ENCODE assay signal across 28 mouse cellular contexts in the genomic region with DNA sequence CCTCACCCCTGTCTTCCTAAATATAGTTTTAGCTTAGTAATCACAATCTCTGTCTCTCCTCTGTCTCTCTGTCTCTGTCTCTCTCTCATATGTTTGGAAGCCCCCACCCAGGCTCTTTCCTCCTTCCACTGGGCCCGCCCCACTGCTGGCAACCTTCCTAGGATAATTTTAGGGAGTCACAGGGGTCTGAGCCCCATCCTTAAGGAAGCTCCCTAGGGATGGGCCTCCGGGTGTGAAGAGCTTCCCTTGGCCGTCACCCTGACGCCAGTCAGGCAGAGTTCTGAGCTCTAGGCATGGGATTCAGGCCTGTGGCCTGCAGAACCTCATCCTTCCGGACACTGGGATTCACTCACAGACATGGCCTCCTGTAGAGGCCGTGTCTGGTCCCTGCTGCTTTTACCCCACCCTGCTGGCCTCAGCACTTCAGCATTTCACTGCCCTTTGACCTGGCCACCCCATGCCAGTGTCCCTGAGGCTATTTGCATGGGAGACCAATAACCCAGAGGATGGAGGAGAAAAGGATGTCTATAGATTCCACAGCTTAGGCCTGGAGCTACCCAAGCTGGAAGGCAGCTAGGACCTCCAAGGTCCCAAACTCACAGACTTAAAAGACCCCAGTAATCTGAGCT. TPM values are rescaled to one million over a fixed set of nuclear protein-coding genes. Genes with fewer than 3 reads are reported as not detected.
DNase-seq lines count a peak whose midpoint lies in the region; ATAC-seq lines count a peak whose summit lies in the region.
"Had no signal": no experiment of that assay in that cellular context is flagged by ENCODE, and none has a peak within 500 bp of the region (broad histone marks: within the 10 kb centered on the region; RNA-seq: fewer than 3 reads in every experiment).

No protein-coding gene starts in this region.

- WGBS in heart, embryonic 11.5 days (ENCODE audit: insufficient replicate concordance): 79% methylated on average over 6 of the region's 6 CpGs
- WGBS in embryonic facial prominence, embryonic 10.5 days: 71% methylated on average over 6 of the region's 6 CpGs
- WGBS in liver, embryonic 15.5 days (ENCODE audit: insufficient replicate concordance): 73% methylated on average over 6 of the region's 6 CpGs
- 75% methylated on average over 6 of the region's 6 CpGs for WGBS in hindbrain, embryonic 12.5 days

- ATAC-seq in heart, embryonic 11.5 days (replicated peaks; ENCODE audit: insufficient number of reproducible peaks, low FRiP score, low TSS enrichment): no peak
- no peak for ATAC-seq in liver, embryonic 15.5 days (ENCODE audit: insufficient read depth)
- no peak for ATAC-seq in hindbrain, embryonic 12.5 days (ENCODE audit: low FRiP score)
- ATAC-seq: forebrain, embryonic 13.5 days; intestine, postnatal 0 days; midbrain, embryonic 13.5 days had no signal

- peaks cover 46% of the 10 kb centered on the region for H3K4me1 ChIP-seq in heart, embryonic 11.5 days (ENCODE audit: control insufficient read depth, insufficient read depth, low read length)
- H3K4me1 ChIP-seq in embryonic facial prominence, embryonic 10.5 days: peaks cover 18% of the 10 kb centered on the region
- peaks cover 84% of the 10 kb centered on the region for H3K4me1 ChIP-seq in liver, embryonic 15.5 days (replicated peaks)
- H3K4me1 ChIP-seq in hindbrain, embryonic 12.5 days: peaks cover 9% of the 10 kb centered on the region
- H3K4me1 ChIP-seq: limb, embryonic 13.5 days had no signal

- H3K9me3 ChIP-seq in heart, embryonic 11.5 days (replicated peaks; ENCODE audit: control insufficient read depth, low read length): no peaks in the 10 kb centered on the region
- H3K9me3 ChIP-seq in embryonic facial prominence, embryonic 10.5 days: no peaks in the 10 kb centered on the region
- H3K9me3 ChIP-seq in liver, embryonic 15.5 days (replicated peaks): no peaks in the 10 kb centered on the region
- no peaks in the 10 kb centered on the region for H3K9me3 ChIP-seq in hindbrain, embryonic 12.5 days (replicated peaks)
- H3K9me3 ChIP-seq: forebrain, embryonic 13.5 days; limb, embryonic 13.5 days; lung, embryonic 15.5 days; megakaryocyte, embryonic 14.5 days; midbrain, embryonic 13.5 days had no signal

- H3K4me3 ChIP-seq in heart, embryonic 11.5 days (ENCODE audit: low read depth, low read length): no peak overlapping the region
- H3K4me3 ChIP-seq in embryonic facial prominence, embryonic 10.5 days: no peak overlapping the region
- H3K4me3 ChIP-seq in liver, embryonic 15.5 days (replicated peaks): peak overlapping the region; percentile 46
- no peak overlapping the region for H3K4me3 ChIP-seq in hindbrain, embryonic 12.5 days
- H3K4me3 ChIP-seq: forebrain, embryonic 13.5 days; layer of hippocampus, adult 2 months; limb, embryonic 13.5 days; lung, embryonic 15.5 days; megakaryocyte, embryonic 14.5 days; midbrain, embryonic 13.5 days had no signal

- no peak overlapping the region for H3K27ac ChIP-seq in heart, embryonic 11.5 days (ENCODE audit: low read depth, low read length)
- H3K27ac ChIP-seq in embryonic facial prominence, embryonic 10.5 days (replicated peaks): peak overlapping the region; percentile 30; the same call in 1 of the 2 replicates
- peak overlapping the region; percentile 93 for H3K27ac ChIP-seq in liver, embryonic 15.5 days (replicated peaks)
- H3K27ac ChIP-seq in hindbrain, embryonic 12.5 days: no peak overlapping the region
- H3K27ac ChIP-seq: forebrain, embryonic 13.5 days; layer of hippocampus, adult 2 months; limb, embryonic 13.5 days; lung, embryonic 15.5 days; midbrain, embryonic 13.5 days had no signal

- H3K36me3 ChIP-seq in heart, embryonic 11.5 days (ENCODE audit: control insufficient read depth, insufficient read depth, low read length): no peaks in the 10 kb centered on the region
- no peaks in the 10 kb centered on the region for H3K36me3 ChIP-seq in embryonic facial prominence, embryonic 10.5 days (replicated peaks)
- H3K36me3 ChIP-seq in liver, embryonic 15.5 days (replicated peaks): no peaks in the 10 kb centered on the region
- H3K36me3 ChIP-seq in hindbrain, embryonic 12.5 days: no peaks in the 10 kb centered on the region
- H3K36me3 ChIP-seq: limb, embryonic 13.5 days; lung, embryonic 15.5 days; midbrain, embryonic 13.5 days had no signal

- no peak overlapping the region for H3K9ac ChIP-seq in heart, embryonic 11.5 days (ENCODE audit: low read depth, low read length)
- peak overlapping the region; percentile 57; the same call in 1 of the 2 replicates for H3K9ac ChIP-seq in liver, embryonic 15.5 days
- H3K9ac ChIP-seq in hindbrain, embryonic 12.5 days: no peak overlapping the region
- H3K9ac ChIP-seq: forebrain, embryonic 13.5 days; limb, embryonic 13.5 days; lung, embryonic 15.5 days; midbrain, embryonic 13.5 days had no signal

- no peaks in the 10 kb centered on the region for H3K27me3 ChIP-seq in heart, embryonic 11.5 days (ENCODE audit: control insufficient read depth, insufficient read depth, low read length)
- H3K27me3 ChIP-seq in embryonic facial prominence, embryonic 10.5 days (replicated peaks; ENCODE audit: low read depth, poor library complexity, severe bottlenecking): no peaks in the 10 kb centered on the region
- H3K27me3 ChIP-seq in liver, embryonic 15.5 days: no peaks in the 10 kb centered on the region
- peaks cover 5% of the 10 kb centered on the region; the same call in 1 of the 2 replicates for H3K27me3 ChIP-seq in hindbrain, embryonic 12.5 days
- H3K27me3 ChIP-seq: forebrain, embryonic 13.5 days; limb, embryonic 13.5 days; lung, embryonic 15.5 days had no signal

- no peak for DNase-seq in heart, adult 8-10 months (ENCODE audit: low spot score)
- no peak for DNase-seq in embryonic facial prominence, embryonic 10.5 days (ENCODE audit: low spot score)
- DNase-seq in kidney, postnatal 25 days: peak; percentile 52 to 84
- no peak for DNase-seq in T-cell, adult 2 months (ENCODE audit: low spot score)
- DNase-seq: adrenal gland, adult 2 months; cerebellum, adult 11 months; gastrocnemius, postnatal 36 days; heart, postnatal 10 days; lung, postnatal 36 days; right cerebral cortex, postnatal 14 days had no signal

- peak overlapping the region; percentile 37; the same call in 1 of the 2 replicates for H3K4me2 ChIP-seq in heart, embryonic 11.5 days
- peak overlapping the region; percentile 74 for H3K4me2 ChIP-seq in liver, embryonic 15.5 days
- no peak overlapping the region for H3K4me2 ChIP-seq in hindbrain, embryonic 12.5 days (replicated peaks)
- H3K4me2 ChIP-seq: forebrain, embryonic 13.5 days; limb, embryonic 13.5 days; lung, embryonic 15.5 days; midbrain, embryonic 13.5 days had no signal

RNA-seq across cellular contexts. Expression of a gene that starts 13.5 kb away (rescaled TPM):
- 10.2 and 12.0 TPM in 2 replicates for polyA plus RNA-seq in heart, embryonic 11.5 days (2014; fragmentation: Nextera tagmentation; extraction: Ambion mirVana)
- total RNA-seq in heart, adult 8-10 months (2022): under 1 TPM; 0.41 to 0.78 (median 0.70) TPM
- polyA plus RNA-seq in embryonic facial prominence, embryonic 10.5 days (2016; fragmentation: Nextera tagmentation; extraction: Ambion mirVana): 1.9 and 2.2 TPM in 2 replicates
- 21.7 and 24.0 TPM in 2 replicates for polyA plus RNA-seq in liver, embryonic 15.5 days (2015; fragmentation: Nextera tagmentation; extraction: Ambion mirVana)
- polyA plus RNA-seq in hindbrain, embryonic 12.5 days (2016; fragmentation: Nextera tagmentation; extraction: Ambion mirVana): 2.4 and 2.6 TPM in 2 replicates

RNA-seq across cellular contexts. Expression of a gene that starts 38.1 kb away (rescaled TPM):
- polyA plus RNA-seq in heart, embryonic 11.5 days (2014; fragmentation: Nextera tagmentation; extraction: Ambion mirVana): not detected in 2 replicates
- total RNA-seq in heart, adult 8-10 months (2022): not detected
- 0.09 and 0.15 TPM in 2 replicates for polyA plus RNA-seq in embryonic facial prominence, embryonic 10.5 days (2016; fragmentation: Nextera tagmentation; extraction: Ambion mirVana)
- 0.03 TPM in 1 of 2 replicates, not detected in the other for polyA plus RNA-seq in liver, embryonic 15.5 days (2015; fragmentation: Nextera tagmentation; extraction: Ambion mirVana)
- not detected in 2 replicates for polyA plus RNA-seq in hindbrain, embryonic 12.5 days (2016; fragmentation: Nextera tagmentation; extraction: Ambion mirVana)
- total RNA-seq: adrenal gland, adult 2 months; adrenal gland, postnatal 4 days; ES-E14; gastrocnemius, adult 18-20 months; gastrocnemius, postnatal 36 days; heart, postnatal 10 days; layer of hippocampus, adult 2 months; left cerebral cortex, postnatal 25 days had no signal
- polyA plus RNA-seq: adrenal gland, adult 2 months; cortical plate, adult 2 months; forebrain, embryonic 13.5 days; hindbrain, embryonic 11.5 days; intestine, postnatal 0 days; lung, embryonic 15.5 days; midbrain, embryonic 13.5 days; neural tube, embryonic 11.5 days had no signal

RNA-seq across cellular contexts. Expression of a gene that starts 40.6 kb away (rescaled TPM):
- 17.4 and 18.3 TPM in 2 replicates for polyA plus RNA-seq in heart, embryonic 11.5 days (2014; fragmentation: Nextera tagmentation; extraction: Ambion mirVana)
- total RNA-seq in heart, adult 8-10 months (2022): 1 to 10 TPM in 2 of 4 experiments, under 1 TPM in 2; 0.27 to 1.6 (median 0.69) TPM
- 3.3 and 3.6 TPM in 2 replicates for polyA plus RNA-seq in embryonic facial prominence, embryonic 10.5 days (2016; fragmentation: Nextera tagmentation; extraction: Ambion mirVana)
- polyA plus RNA-seq in liver, embryonic 15.5 days (2015; fragmentation: Nextera tagmentation; extraction: Ambion mirVana): 2.6 and 2.9 TPM in 2 replicates
- polyA plus RNA-seq in hindbrain, embryonic 12.5 days (2016; fragmentation: Nextera tagmentation; extraction: Ambion mirVana): 5.5 and 6.9 TPM in 2 replicates

RNA-seq across cellular contexts. Expression of a gene that starts 48.5 kb away (rescaled TPM):
- polyA plus RNA-seq in heart, embryonic 11.5 days (2014; fragmentation: Nextera tagmentation; extraction: Ambion mirVana): 0.30 and 0.34 TPM in 2 replicates
- not detected for total RNA-seq in heart, adult 8-10 months (2022)
- polyA plus RNA-seq in embryonic facial prominence, embryonic 10.5 days (2016; fragmentation: Nextera tagmentation; extraction: Ambion mirVana): 0.12 and 0.26 TPM in 2 replicates
- polyA plus RNA-seq in liver, embryonic 15.5 days (2015; fragmentation: Nextera tagmentation; extraction: Ambion mirVana): 0.35 and 0.63 TPM in 2 replicates
- 0.12 and 0.15 TPM in 2 replicates for polyA plus RNA-seq in hindbrain, embryonic 12.5 days (2016; fragmentation: Nextera tagmentation; extraction: Ambion mirVana)
- total RNA-seq: gastrocnemius, adult 18-20 months; gastrocnemius, postnatal 36 days; heart, postnatal 10 days had no signal
- polyA plus RNA-seq: embryonic facial prominence, embryonic 11.5 days; neural tube, embryonic 11.5 days had no signal

Comparison
In these comparisons a context has a peak if more than half of its experiments do, and no peak if none do; other contexts are left out.
1. H3K27ac ChIP-seq: peak in embryonic facial prominence, embryonic 10.5 days (single experiment) and liver, embryonic 15.5 days (single experiment); none in heart, embryonic 11.5 days (single experiment) and hindbrain, embryonic 12.5 days (single experiment).
2. DNase-seq: peak in kidney, postnatal 25 days (2 of 2); none in heart, adult 8-10 months (single experiment), embryonic facial prominence, embryonic 10.5 days (single experiment) and T-cell, adult 2 months (single experiment).